Mouse (Mus musculus): ENCODE data around the gene Catsper4.

DNA sequence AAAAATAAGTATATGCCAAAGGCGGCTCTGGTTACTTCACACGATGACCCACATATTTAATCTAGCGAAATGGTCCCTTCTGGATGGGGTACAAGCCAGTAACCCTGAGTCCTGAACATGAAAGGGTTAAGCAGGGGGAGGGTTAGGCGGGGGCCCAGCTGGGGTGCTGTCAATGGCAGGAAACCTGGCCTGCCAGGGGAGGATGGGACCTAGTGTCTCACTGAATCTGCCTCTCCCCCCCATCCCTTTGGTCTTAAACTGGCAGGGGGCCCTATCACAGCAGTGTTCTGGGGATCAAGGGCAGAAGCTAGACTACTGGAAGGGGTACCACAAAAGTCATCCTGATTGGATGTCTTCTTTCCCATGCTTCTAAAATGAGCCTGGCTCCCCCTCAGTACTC, 28.7 kb upstream of the Catsper4 start:
- TF ChIP-seq CTCF (conservative IDR thresholded peaks at IDR 0.05; ENCODE audit: low read length) (no peak), NANOG (IDR thresholded peaks at IDR 0.05; ENCODE audit: borderline replicate concordance, low read length) (no peak)

All from E14TG2a.4 (cell line).